Mouse (Mus musculus): ENCODE results near the gene Sugp1.

DNA sequence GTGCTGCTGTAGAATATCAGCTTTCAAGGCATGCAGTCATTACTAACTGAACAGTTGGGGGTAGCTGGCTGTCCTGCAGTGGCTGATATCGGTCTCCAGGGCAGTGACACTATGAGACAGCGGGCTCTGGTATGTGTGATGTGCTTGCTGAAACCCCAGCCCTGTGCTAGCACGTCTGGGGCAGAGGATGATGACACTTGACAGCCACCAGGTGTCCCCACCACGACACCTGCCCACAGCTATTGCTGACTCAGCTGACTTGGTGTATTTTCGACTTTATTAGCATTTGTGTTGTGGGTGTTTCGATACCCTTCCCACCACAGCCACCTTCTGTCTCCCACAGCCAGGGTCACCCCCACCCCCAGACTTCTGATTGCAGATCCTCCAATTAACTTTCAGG is 61.9 kb downstream of the Sugp1 start:
- no peak for TF ChIP-seq POLR2A (IDR thresholded peaks at IDR 0.05; ENCODE audit: low read depth, low read length)
- peak; percentile 88 for TF ChIP-seq CTCF (conservative IDR thresholded peaks at IDR 0.05; ENCODE audit: insufficient read depth, insufficient read length, low read depth, low read length)
